Mouse (Mus musculus) lung, postnatal 0 days (tissue): ENCODE measurements around the gene Zpr1. TPM values are rescaled to one million over a fixed set of nuclear protein-coding genes. Genes with fewer than 3 reads are reported as not detected.

Experiments
- ATAC-seq: fragments of 200-750 bp; cut with Nextera tagmentation; 2 replicates; pipeline ENCODE4 v1.8.0; 2017; ENCODE audit warnings: moderate library complexity
- DNase-seq: peaks from one replicate; pipeline ENCODE4 v3.0.0-alpha.2; 2016; ENCODE audit warnings: low spot score
- H3K27ac ChIP-seq: fragments of 300-500 bp; sonication (generic); 2 replicates; pipeline ENCODE4 v1.5.1; 2014; ENCODE audit warnings: antibody characterized with exemption, mild to moderate bottlenecking, low read length, mixed read lengths
- H3K27me3 ChIP-seq: fragments of 300-500 bp; sonication (generic); replicated peaks from 2 replicates; pipeline ENCODE4 v1.6.1; 2014; ENCODE audit warnings: low read length, mixed read lengths; ENCODE audit not compliant: insufficient read depth
- H3K36me3 ChIP-seq: fragments of 300-500 bp; sonication (generic); 2 replicates; pipeline ENCODE4 v1.6.1; 2014; ENCODE audit warnings: low read length, mixed read lengths; ENCODE audit not compliant: insufficient read depth
- H3K4me1 ChIP-seq: fragments of 300-500 bp; sonication (generic); 2 replicates; pipeline ENCODE4 v1.6.1; 2014; ENCODE audit warnings: antibody characterized with exemption, low read depth, low read length, mixed read lengths; ENCODE audit not compliant: insufficient read depth
- H3K4me2 ChIP-seq: fragments of 300-500 bp; sonication (generic); replicated peaks from 2 replicates; pipeline ENCODE4 v1.6.1; 2014; ENCODE audit warnings: low read depth, mild to moderate bottlenecking, low read length, moderate library complexity, mixed read lengths
- H3K4me3 ChIP-seq: fragments of 300-500 bp; sonication (generic); 2 replicates; pipeline ENCODE4 v1.5.1; 2014; ENCODE audit warnings: low read depth, low read length
- H3K9ac ChIP-seq: fragments of 300-500 bp; sonication (generic); replicated peaks from 2 replicates; pipeline ENCODE4 v1.6.1; 2014; ENCODE audit warnings: low read depth, mild to moderate bottlenecking
- H3K9me3 ChIP-seq: fragments of 300-500 bp; sonication (generic); 2 replicates; pipeline ENCODE4 v1.6.1; 2016; ENCODE audit warnings: low read length, mixed read lengths
- CTCF ChIP-seq: IDR thresholded peaks from 2 replicates; pipeline ENCODE4 v1.5.1; 2016; ENCODE audit warnings: antibody characterized with exemption, mild to moderate bottlenecking
- EP300 ChIP-seq: IDR thresholded peaks from 2 replicates; pipeline ENCODE4 v1.6.1; 2016; ENCODE audit warnings: antibody characterized with exemption, mild to moderate bottlenecking, control low read depth
- WGBS: fragments of 180-500 bp; shearing (Covaris S2); extraction: QIAGEN DNeasy Blood & Tissue Kit; methylation state at CpG from one replicate; pipeline ENCODE4 v1.1.7; 2014; 5-methylcytosine and 5-hydroxymethylcytosine counted together
- polyA plus RNA-seq: library from polyadenylated mRNA; unstranded; fragments of >200 nt; fragmentation: Nextera tagmentation; extraction: Ambion mirVana; gene quantifications from 2 replicates; pipeline ENCODE4 v1.2.1, GENCODE M21; 2015

Gene Zpr1
- polyA plus RNA-seq, 1 experiment from 2014 or later: 27.5 TPM

DNA sequence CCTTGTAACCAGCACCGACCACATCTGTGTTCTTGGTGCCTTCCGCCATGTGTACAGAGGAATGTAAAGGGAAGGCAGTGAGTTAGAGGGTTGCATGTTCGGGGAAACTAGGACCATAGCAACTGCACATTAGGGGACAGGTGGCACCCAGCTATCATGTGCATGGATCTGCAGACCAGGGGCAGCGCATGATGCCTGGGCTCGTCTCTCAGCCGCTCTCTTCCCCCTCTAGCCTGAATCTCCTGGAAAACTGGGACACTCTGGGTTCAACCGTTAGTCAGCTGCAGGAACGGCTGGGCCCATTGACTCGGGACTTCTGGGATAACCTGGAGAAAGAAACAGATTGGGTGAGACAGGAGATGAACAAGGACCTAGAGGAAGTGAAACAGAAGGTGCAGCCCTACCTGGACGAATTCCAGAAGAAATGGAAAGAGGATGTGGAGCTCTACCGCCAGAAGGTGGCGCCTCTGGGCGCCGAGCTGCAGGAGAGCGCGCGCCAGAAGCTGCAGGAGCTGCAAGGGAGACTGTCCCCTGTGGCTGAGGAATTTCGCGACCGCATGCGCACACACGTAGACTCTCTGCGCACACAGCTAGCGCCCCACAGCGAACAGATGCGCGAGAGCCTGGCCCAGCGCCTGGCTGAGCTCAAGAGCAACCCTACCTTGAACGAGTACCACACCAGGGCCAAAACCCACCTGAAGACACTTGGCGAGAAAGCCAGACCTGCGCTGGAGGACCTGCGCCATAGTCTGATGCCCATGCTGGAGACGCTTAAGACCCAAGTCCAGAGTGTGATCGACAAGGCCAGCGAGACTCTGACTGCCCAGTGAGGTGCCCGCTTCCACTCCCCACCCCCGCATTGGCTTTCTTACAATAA lies 43.1 kb upstream of the Zpr1 start:
- TF ChIP-seq CTCF (peak; percentile 88), EP300 (no peak)
- 13% methylated on average over 37 of the region's 37 CpGs for WGBS
- Histone ChIP-seq H3K4me3 (peak overlapping the region; percentile 31), H3K9ac (no peak overlapping the region), H3K4me2 (peak overlapping the region; percentile 67), H3K9me3 (no peaks in the 10 kb centered on the region), H3K36me3 (no peaks in the 10 kb centered on the region), H3K4me1 (peaks cover 7% of the 10 kb centered on the region; the same call in 1 of the 2 replicates), H3K27ac (no peak overlapping the region), H3K27me3 (0 out of 2 replicates have a peak, but pooled peaks cover 4% of the 10 kb centered on the region)
- ATAC-seq: peak; percentile 91
- DNase-seq: peak; percentile 94

DNA sequence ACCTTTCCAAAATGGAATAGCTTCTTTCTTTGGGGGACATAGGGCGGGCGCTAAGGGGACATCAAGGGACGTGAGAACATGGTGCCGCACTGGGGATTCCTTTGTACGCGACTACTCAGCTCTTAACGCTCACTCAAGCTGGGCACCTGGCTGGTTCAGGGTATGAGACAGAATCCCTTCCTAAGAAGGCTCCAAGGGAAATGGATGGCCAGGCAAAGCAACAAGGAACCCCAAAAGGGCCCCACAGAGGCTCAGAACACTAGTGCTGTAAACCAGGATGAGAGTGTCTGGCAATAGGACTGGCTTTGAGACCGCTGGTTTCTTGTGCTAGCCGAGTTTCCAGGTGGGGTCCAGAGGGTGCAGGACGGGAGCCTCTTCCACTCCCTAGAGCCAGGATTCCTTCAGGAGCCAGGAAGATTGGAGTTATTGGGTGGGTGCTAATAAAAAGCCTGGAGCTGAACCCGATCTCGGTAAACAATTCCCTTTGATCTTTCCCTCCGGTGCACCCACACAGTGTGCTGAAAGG lies 42.4 kb upstream of the Zpr1 start:
- Histone ChIP-seq H3K4me1 (peaks cover 7% of the 10 kb centered on the region; the same call in 1 of the 2 replicates), H3K36me3 (no peaks in the 10 kb centered on the region), H3K27ac (no peak overlapping the region), H3K9ac (no peak overlapping the region), H3K9me3 (no peaks in the 10 kb centered on the region), H3K4me3 (peak overlapping the region; percentile 31), H3K27me3 (0 out of 2 replicates have a peak, but pooled peaks cover 4% of the 10 kb centered on the region), H3K4me2 (peak overlapping the region; percentile 67)
- WGBS: 18% methylated on average over 13 of the region's 13 CpGs
- no peak for TF ChIP-seq CTCF
- no peak for TF ChIP-seq EP300
- DNase-seq (no peak), ATAC-seq (no peak)

DNA sequence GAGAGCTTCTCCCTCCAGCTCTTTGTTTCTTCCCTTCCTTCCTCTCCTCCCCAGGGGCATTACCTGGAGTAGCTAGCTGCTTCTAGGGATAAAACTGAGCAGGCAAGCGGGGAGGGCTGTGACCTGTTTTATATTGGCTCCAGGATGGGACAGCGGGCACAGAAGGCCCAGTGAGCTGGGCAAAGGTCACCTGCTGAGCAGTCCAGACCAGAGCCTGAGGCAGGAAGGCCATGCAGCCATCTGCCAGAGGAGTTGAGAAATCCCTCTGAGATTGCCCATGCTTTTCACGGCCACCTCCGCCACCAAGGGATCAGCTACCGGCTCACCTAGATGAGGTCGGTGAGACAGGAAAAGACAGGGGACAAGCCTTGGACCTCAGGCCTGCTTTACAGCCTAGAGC lies 37.7 kb upstream of the Zpr1 start:
- DNase-seq (no peak), ATAC-seq (no peak)
- Histone ChIP-seq H3K4me2 (no peak overlapping the region), H3K4me3 (no peak overlapping the region), H3K36me3 (no peaks in the 10 kb centered on the region), H3K4me1 (peaks cover 2% of the 10 kb centered on the region; the same call in 1 of the 2 replicates), H3K9ac (no peak overlapping the region), H3K9me3 (no peaks in the 10 kb centered on the region), H3K27ac (no peak overlapping the region), H3K27me3 (0 out of 2 replicates have a peak, but pooled peaks cover 4% of the 10 kb centered on the region)
- WGBS: 89% methylated on average over 6 of the region's 6 CpGs
- TF ChIP-seq EP300 (no peak), CTCF (no peak)

DNA sequence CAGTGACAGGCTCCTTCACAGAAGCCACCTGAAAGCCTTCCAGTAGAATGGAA lies 37.4 kb upstream of the Zpr1 start, which contains the start of gene Apoc3:
TSS of gene Apoc3 (minus strand) at position 41 of the 53 bp plus-strand sequence.
- no peaks in the 10 kb centered on the region for H3K9me3 ChIP-seq
- 0 out of 2 replicates have a peak, but pooled peaks cover 4% of the 10 kb centered on the region for H3K27me3 ChIP-seq
- H3K27ac ChIP-seq: no peak within 1 kb of the TSS
- no peak within 1 kb of the TSS for H3K9ac ChIP-seq
- H3K4me1 ChIP-seq: peaks cover under 1% of the 10 kb centered on the region; the same call in 1 of the 2 replicates
- TF ChIP-seq CTCF: no peak
- no peak within 1 kb of the TSS for H3K4me3 ChIP-seq
- no peak within 1 kb of the TSS for H3K4me2 ChIP-seq
- no peaks in the 10 kb centered on the region for H3K36me3 ChIP-seq
- ATAC-seq (no peak), DNase-seq (no peak)

DNA sequence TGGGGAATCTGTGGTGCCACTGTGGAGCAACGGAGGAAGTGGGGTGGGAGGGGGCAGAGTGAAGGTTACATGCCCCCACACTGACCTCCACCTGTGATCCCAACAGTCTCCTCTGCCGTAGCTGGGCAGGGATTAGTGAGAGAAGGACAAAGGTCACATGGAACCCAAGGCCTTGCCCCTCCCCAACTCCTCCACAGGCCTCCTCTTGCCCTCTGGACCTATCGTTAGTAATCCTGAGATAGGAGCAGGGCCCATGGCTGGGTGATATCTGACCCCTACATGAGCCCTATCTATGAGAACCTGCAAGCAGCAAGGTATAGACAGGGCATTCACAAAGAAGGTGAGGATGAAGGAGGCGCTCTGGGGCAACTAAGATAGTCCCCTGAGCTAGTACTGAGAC lies 37.2 kb upstream of the Zpr1 start:
- H3K4me2 ChIP-seq: no peak overlapping the region
- no peaks in the 10 kb centered on the region for H3K9me3 ChIP-seq
- 48% methylated on average over 4 of the region's 4 CpGs for WGBS
- 0 out of 2 replicates have a peak, but pooled peaks cover 2% of the 10 kb centered on the region for H3K27me3 ChIP-seq
- no peak for DNase-seq
- no peaks in the 10 kb centered on the region for H3K4me1 ChIP-seq
- no peak overlapping the region for H3K27ac ChIP-seq
- H3K36me3 ChIP-seq: no peaks in the 10 kb centered on the region
- no peak overlapping the region for H3K9ac ChIP-seq
- no peak for TF ChIP-seq CTCF
- no peak overlapping the region for H3K4me3 ChIP-seq
- no peak for ATAC-seq

DNA sequence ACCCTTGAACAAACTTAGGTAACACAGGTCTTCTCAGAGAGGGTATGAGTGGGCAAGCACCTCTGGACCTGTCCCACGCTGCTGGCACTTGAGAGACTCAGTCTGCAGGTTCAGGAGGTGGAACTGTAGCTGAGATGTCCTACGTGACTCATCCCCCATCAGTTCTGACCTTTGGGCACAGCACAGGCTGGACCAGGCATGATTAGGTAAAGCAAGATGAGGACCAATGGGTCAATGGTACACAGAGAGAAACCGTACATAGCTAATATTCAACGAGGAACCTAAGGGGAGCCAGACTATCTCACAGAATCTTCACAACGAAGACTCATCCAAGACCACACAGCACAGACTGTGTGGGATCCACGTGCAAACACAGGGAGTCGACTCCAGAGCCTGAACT lies 34.0 kb upstream of the Zpr1 start:
- TF ChIP-seq CTCF: no peak
- TF ChIP-seq EP300: no peak
- ATAC-seq: no peak
- 79% methylated on average over 7 of the region's 7 CpGs for WGBS

More for the DNA sequence above, 34.0 kb upstream of the Zpr1 start:
- Histone ChIP-seq H3K9ac (no peak overlapping the region), H3K27me3 (no peaks in the 10 kb centered on the region), H3K9me3 (no peaks in the 10 kb centered on the region), H3K27ac (no peak overlapping the region), H3K4me3 (no peak overlapping the region), H3K36me3 (no peaks in the 10 kb centered on the region), H3K4me2 (no peak overlapping the region), H3K4me1 (no peaks in the 10 kb centered on the region)
- DNase-seq: no peak
